Mouse (Mus musculus) T-cell, adult 66 days (primary cell): ENCODE data around the gene Mcts1. TPM values are rescaled to one million over a fixed set of nuclear protein-coding genes. Genes with fewer than 3 reads are reported as not detected.

ENCODE experiments used
- total RNA-seq, 2 experiments: library from RNA; stranded (reverse); gene quantifications; 3 replicates in 1 of 2; 4 replicates in 1 of 2; pipeline ENCODE4 v1.2.4; 2023

Mcts1 gene
- total RNA-seq, result 10 to 100 TPM; 61.6 to 62.0 TPM

GRCm38 (mm10) chrX:38600177-38600994, at the start of gene Mcts1:
TSS of gene Mcts1 (plus strand) at chrX:38600578.

DNA sequence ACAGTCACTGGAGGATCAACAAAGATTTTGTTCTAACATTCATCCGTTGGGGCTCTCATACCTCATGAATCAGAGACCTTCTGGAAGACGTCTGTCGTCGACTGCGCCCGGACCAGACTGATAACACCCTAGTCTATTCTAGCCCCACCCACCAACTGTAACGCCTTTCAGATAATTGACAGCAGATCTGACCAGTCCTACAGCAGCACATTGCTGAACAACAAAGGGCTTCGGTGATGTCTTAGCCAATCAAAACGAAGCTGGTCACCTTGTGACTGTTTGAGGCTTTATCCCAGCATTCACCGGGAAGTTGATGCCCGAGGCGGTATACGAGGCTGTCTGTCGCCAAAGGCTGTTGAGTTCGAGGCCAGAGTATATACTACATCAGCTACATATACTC, 24.3 kb upstream of the Mcts1 start, which contains the start of gene Cul4b:
Cul4b (minus strand) TSS at position 119 of the 400 bp plus-strand sequence.

DNA sequence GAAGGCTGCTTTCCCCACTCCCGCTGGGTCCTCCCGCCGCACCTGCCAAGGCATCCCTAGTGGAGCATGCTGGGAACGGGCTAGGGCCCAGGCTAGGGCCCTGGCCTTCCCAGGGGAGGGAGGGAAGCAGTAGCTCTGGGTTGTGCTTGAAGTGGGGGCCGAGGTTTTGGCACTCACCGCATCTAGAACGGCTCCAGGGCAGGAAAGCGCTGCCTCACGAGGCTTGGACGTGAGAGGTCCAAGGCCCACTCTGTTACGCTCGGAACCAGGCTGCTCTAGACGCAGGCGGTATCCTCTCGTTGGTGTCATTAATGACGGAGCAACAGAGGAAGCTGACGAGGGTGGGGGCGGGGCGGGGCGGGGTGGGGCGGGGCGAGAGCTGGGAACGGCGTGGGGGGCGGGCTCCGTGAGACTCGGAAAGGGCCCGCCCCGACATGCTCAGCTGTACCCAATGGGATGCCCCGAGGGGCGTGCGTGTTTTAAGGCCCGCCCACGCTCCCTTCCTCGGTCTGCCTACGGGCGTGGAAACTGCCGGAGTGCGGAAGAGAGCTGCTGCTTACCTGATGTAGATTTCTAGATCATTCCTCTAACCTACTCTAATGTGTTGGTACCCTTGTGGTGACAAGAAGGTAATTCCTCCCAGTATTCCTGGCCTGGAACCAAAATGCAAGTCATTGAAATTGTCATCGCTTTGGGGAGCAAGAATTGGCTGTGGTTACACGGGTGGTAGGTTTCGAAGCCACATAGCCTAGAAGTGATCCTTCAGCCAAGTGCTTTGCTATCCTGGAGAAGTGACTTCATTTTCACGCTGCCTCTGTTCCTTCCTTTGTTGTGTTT, 34.6 kb downstream of the Mcts1 start, which contains the start of gene C1galt1c1:
C1galt1c1 (minus strand) TSS at position 287 of the 837 bp plus-strand sequence.

Other genes starting within 250 kb of the Mcts1 start
- 10 to 100 TPM; 31.3 to 33.6 TPM for gene Lamp2, start 144.1 kb upstream of the Mcts1 start, total RNA-seq
- gene Cul4b, start 24.4 kb upstream of the Mcts1 start, total RNA-seq, result 10 to 100 TPM; 35.2 to 36.0 TPM
- gene C1galt1c1, start 34.5 kb downstream of the Mcts1 start, total RNA-seq, result 10 to 100 TPM; 12.9 to 13.3 TPM
- not detected for gene 6030498E09Rik, start 172.1 kb downstream of the Mcts1 start, total RNA-seq